Mouse (Mus musculus) myocyte (in vitro differentiated cells): ENCODE data around the gene Aff1.

Source experiments
- CEBPB ChIP-seq: IDR thresholded peaks from 2 replicates; pipeline ENCODE4 v1.6.1; 2011; ENCODE audit warnings: mild to moderate bottlenecking, moderate library complexity; ENCODE audit not compliant: poor library complexity, insufficient read depth, severe bottlenecking
- E2F4 ChIP-seq: IDR thresholded peaks from one replicate; pipeline ENCODE4 v1.6.1; 2011; ENCODE audit warnings: mild to moderate bottlenecking, control low read depth, moderate library complexity; ENCODE audit not compliant: insufficient read depth
- MAX ChIP-seq: IDR thresholded peaks from one replicate; pipeline ENCODE4 v1.6.1; 2011; ENCODE audit warnings: low read depth, mild to moderate bottlenecking, control low read depth
- MYOD1 ChIP-seq, 3 experiments: IDR thresholded peaks; one replicate each; pipeline ENCODE4 v1.6.1; 2011; ENCODE audit warnings: control low read depth in 2 of 3, low read depth in 2 of 3, mild to moderate bottlenecking in 2 of 3, moderate library complexity in 1 of 3; ENCODE audit not compliant: insufficient read length in 2 of 3, control insufficient read depth in 1 of 3
- MYOG ChIP-seq, 3 experiments: IDR thresholded peaks; one replicate each; pipeline ENCODE4 v1.6.1; 2011; ENCODE audit warnings: control low read depth in 2 of 3, low read depth in 2 of 3, mild to moderate bottlenecking in 2 of 3; ENCODE audit not compliant: insufficient read length in 2 of 3, control insufficient read depth in 1 of 3, insufficient read depth in 1 of 3
- POLR2A ChIP-seq: IDR thresholded peaks from one replicate; pipeline ENCODE4 v1.6.1; 2011; ENCODE audit warnings: low read depth, mild to moderate bottlenecking, control low read depth, moderate library complexity; ENCODE audit not compliant: insufficient read length
- POLR2AphosphoS2 ChIP-seq: IDR thresholded peaks from one replicate; pipeline ENCODE4 v1.6.1; 2011; ENCODE audit warnings: low read depth, control low read depth; ENCODE audit not compliant: insufficient read length
- REST ChIP-seq: IDR thresholded peaks from one replicate; pipeline ENCODE4 v1.6.1; 2011; ENCODE audit warnings: mild to moderate bottlenecking, control low read depth, moderate library complexity; ENCODE audit not compliant: insufficient read depth, insufficient read length
- SRF ChIP-seq: IDR thresholded peaks from one replicate; pipeline ENCODE4 v1.6.1; 2011; ENCODE audit warnings: low read depth; ENCODE audit not compliant: control insufficient read depth, insufficient read length
- TCF12 ChIP-seq: IDR thresholded peaks from one replicate; pipeline ENCODE4 v1.6.1; 2011; ENCODE audit warnings: mild to moderate bottlenecking, control low read depth; ENCODE audit not compliant: poor library complexity, insufficient read depth, severe bottlenecking
- TCF3 ChIP-seq: IDR thresholded peaks from one replicate; pipeline ENCODE4 v1.6.1; 2011; ENCODE audit warnings: low read depth, control low read depth; ENCODE audit not compliant: insufficient read length
- USF1 ChIP-seq: IDR thresholded peaks from one replicate; pipeline ENCODE4 v1.6.1; 2011; ENCODE audit warnings: low read depth, mild to moderate bottlenecking, control low read depth, moderate library complexity

DNA sequence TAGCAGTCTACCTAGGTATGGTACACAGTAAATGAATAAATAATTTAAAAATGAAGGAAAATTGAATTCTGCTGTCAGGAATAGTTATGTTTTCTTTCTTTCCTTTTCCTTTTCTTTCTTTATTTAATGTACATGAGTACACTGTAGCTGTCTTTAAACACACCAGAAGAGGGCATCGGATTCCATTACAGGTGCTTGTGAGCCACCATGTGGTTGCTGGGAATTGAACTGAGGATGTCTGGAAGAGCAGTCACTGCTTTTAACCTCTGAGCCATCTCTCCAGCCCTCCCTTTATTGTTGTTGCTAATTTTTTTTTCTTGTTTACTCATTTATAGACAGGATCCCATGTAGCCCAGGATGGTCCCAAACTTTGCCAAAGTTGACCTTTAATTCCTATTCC, 38.0 kb downstream of the Aff1 start:
- TF ChIP-seq MAX: no peak
- no peak for TF ChIP-seq MYOG (IDR thresholded peaks at IDR 0.05; ENCODE audit: control insufficient read depth in 1 of 3, insufficient read depth in 1 of 3, insufficient read length in 2 of 3, low read depth in 2 of 3)
- no peak for TF ChIP-seq POLR2A
- no peak for TF ChIP-seq SRF
- TF ChIP-seq MYOD1 (IDR thresholded peaks at IDR 0.05; ENCODE audit: control insufficient read depth in 1 of 3, insufficient read length in 2 of 3, low read depth in 2 of 3): no peak
- TF ChIP-seq TCF12: no peak
- TF ChIP-seq POLR2AphosphoS2: no peak
- TF ChIP-seq CEBPB: no peak
- no peak for TF ChIP-seq E2F4
- TF ChIP-seq USF1: no peak
- TF ChIP-seq TCF3: no peak
- no peak for TF ChIP-seq REST
